Mouse (Mus musculus) stomach, postnatal 0 days (tissue): ENCODE measurements at regions not wholly inside any gene's neighbourhood (a gene's known extent, or its start where the extent isn't known, plus 50 kb on each side); places are given as distances from the start of the nearest gene placed in this dataset.

Experiments
- CTCF ChIP-seq: IDR thresholded peaks from 2 replicates; pipeline ENCODE4 v1.5.1; 2016; ENCODE audit warnings: antibody characterized with exemption, low read depth, mild to moderate bottlenecking, moderate library complexity
- EP300 ChIP-seq: optimal IDR thresholded peaks from 2 replicates; pipeline ENCODE3; 2016; ENCODE audit warnings: antibody characterized with exemption

GRCm38 (mm10) chr3:61738528-61738927, 372.8 kb upstream of the B430305J03Rik start:
- TF ChIP-seq CTCF (no peak), EP300 (no peak)
